ENCODE assay signal across 8 mouse cellular contexts in genomic region chr10:94545259-94546019, GRCm38 (mm10).
A peak's percentile ranks its signal among the peaks of the same experiment; 100 is the strongest.
DNase-seq lines count a peak whose midpoint lies in the region; ATAC-seq lines count a peak whose summit lies in the region.

No protein-coding gene starts in this region.

- H3K4me3 ChIP-seq in intestine, embryonic 14.5 days (ENCODE audit: low read depth, low read length), result 0 out of 2 replicates have a peak overlapping the region, but pooled peaks have one; percentile 7
- peak overlapping the region; percentile 14 for H3K4me3 ChIP-seq in limb, embryonic 11.5 days (ENCODE audit: low read depth, low read length)
- no peak overlapping the region for H3K4me3 ChIP-seq in midbrain, embryonic 13.5 days (replicated peaks)

- peaks cover 20% of the 10 kb centered on the region for H3K4me1 ChIP-seq in intestine, embryonic 14.5 days (replicated peaks; ENCODE audit: control insufficient read depth, insufficient read depth, low read length)
- H3K4me1 ChIP-seq in limb, embryonic 11.5 days (ENCODE audit: control insufficient read depth, insufficient read depth, low read length), result peaks cover 10% of the 10 kb centered on the region
- peaks cover 35% of the 10 kb centered on the region for H3K4me1 ChIP-seq in midbrain, embryonic 13.5 days (replicated peaks)

- no peaks in the 10 kb centered on the region for H3K9me3 ChIP-seq in intestine, embryonic 14.5 days (ENCODE audit: control insufficient read depth, low read length)
- no peaks in the 10 kb centered on the region; the same call in 1 of the 2 replicates for H3K9me3 ChIP-seq in limb, embryonic 11.5 days (ENCODE audit: control insufficient read depth, low read length)
- H3K9me3 ChIP-seq in midbrain, embryonic 13.5 days, result peaks cover 8% of the 10 kb centered on the region

- 0 out of 2 replicates have a peak overlapping the region, but pooled peaks have one; percentile 20 for H3K9ac ChIP-seq in intestine, embryonic 14.5 days (ENCODE audit: low read length)
- peak overlapping the region; percentile 13; the same call in 1 of the 2 replicates for H3K9ac ChIP-seq in limb, embryonic 11.5 days (ENCODE audit: low read length)
- peak overlapping the region; percentile 2; the same call in 1 of the 2 replicates for H3K9ac ChIP-seq in midbrain, embryonic 13.5 days (replicated peaks)

- peak; percentile 53 for DNase-seq in layer of hippocampus, adult 9-11 months
- no peak for DNase-seq in layer of hippocampus, postnatal 25 days (ENCODE audit: extremely low spot score in 1 of 2, low spot score in 1 of 2)
- peak; percentile 45 for DNase-seq in c-Kit-positive CD71-negative TER-119-negative erythroid progenitor cells, embryonic 14.5 days (ENCODE audit: low read depth)
- DNase-seq in gastrocnemius, postnatal 14 days, result peak; percentile 32
- peak; percentile 78 for DNase-seq in intestine, embryonic 14.5 days (ENCODE audit: low spot score)
- peak; percentile 44 for DNase-seq in limb, embryonic 11.5 days (ENCODE audit: low spot score)
- DNase-seq in spleen, postnatal 10 days (ENCODE audit: low spot score in 2 of 2), result peak; percentile 17 to 28

- peak overlapping the region; percentile 41 for H3K4me2 ChIP-seq in intestine, embryonic 14.5 days (ENCODE audit: low read length)
- peak overlapping the region; percentile 27; the same call in 1 of the 2 replicates for H3K4me2 ChIP-seq in limb, embryonic 11.5 days (ENCODE audit: low read depth, severe bottlenecking)
- H3K4me2 ChIP-seq in midbrain, embryonic 13.5 days (replicated peaks), result peak overlapping the region; percentile 23

- ATAC-seq in intestine, embryonic 14.5 days (replicated peaks; ENCODE audit: low FRiP score, low TSS enrichment, low read depth), result peak; percentile 69
- 0 out of 2 replicates have a peak, but pooled peaks have one; percentile 35 for ATAC-seq in limb, embryonic 11.5 days (ENCODE audit: insufficient number of reproducible peaks, low FRiP score, low TSS enrichment, low read depth)
- peak; percentile 59 for ATAC-seq in midbrain, embryonic 13.5 days

- peak overlapping the region; percentile 69 for H3K27ac ChIP-seq in intestine, embryonic 14.5 days (ENCODE audit: low read depth)
- no peak overlapping the region for H3K27ac ChIP-seq in limb, embryonic 11.5 days (replicated peaks; ENCODE audit: low read depth, low read length)
- no peak overlapping the region for H3K27ac ChIP-seq in midbrain, embryonic 13.5 days

- intact Hi-C loops in gastrocnemius, postnatal 14 days (cut with DNase I; ENCODE audit: low total_unique reads), result no loop called here

- no peaks in the 10 kb centered on the region for H3K27me3 ChIP-seq in intestine, embryonic 14.5 days (replicated peaks; ENCODE audit: control insufficient read depth, insufficient read depth, low read length)
- no peaks in the 10 kb centered on the region for H3K27me3 ChIP-seq in limb, embryonic 11.5 days (ENCODE audit: control insufficient read depth, insufficient read depth, low read length)
- H3K27me3 ChIP-seq in midbrain, embryonic 13.5 days, result no peaks in the 10 kb centered on the region

- H3K36me3 ChIP-seq in intestine, embryonic 14.5 days (ENCODE audit: control insufficient read depth, insufficient read depth, low read length), result no peaks in the 10 kb centered on the region
- H3K36me3 ChIP-seq in limb, embryonic 11.5 days (ENCODE audit: control insufficient read depth, insufficient read depth, low read length), result no peaks in the 10 kb centered on the region
- H3K36me3 ChIP-seq in midbrain, embryonic 13.5 days, result no peaks in the 10 kb centered on the region

- 25% methylated on average over 21 of the region's 21 CpGs for WGBS in intestine, embryonic 14.5 days
- WGBS in limb, embryonic 11.5 days, result 27% methylated on average over 21 of the region's 21 CpGs
- 30% methylated on average over 21 of the region's 21 CpGs for WGBS in midbrain, embryonic 13.5 days

Comparison
In these comparisons a context has a peak if more than half of its experiments do, and no peak if none do; other contexts are left out.
1. DNase-seq: peak in layer of hippocampus, adult 9-11 months (single experiment), c-Kit-positive CD71-negative TER-119-negative erythroid progenitor cells, embryonic 14.5 days (single experiment), gastrocnemius, postnatal 14 days (single experiment), intestine, embryonic 14.5 days (single experiment), limb, embryonic 11.5 days (single experiment) and spleen, postnatal 10 days (2 of 2); none in layer of hippocampus, postnatal 25 days (0 of 2).
2. Peak in every context shown above with its lines, with median percentiles within 50 percentile points of each other: ATAC-seq, H3K4me2 ChIP-seq and H3K9ac ChIP-seq.